Mouse (Mus musculus): ENCODE data around the gene Hist2h2aa1.

- TF ChIP-seq FLI1 (IDR thresholded peaks at IDR 0.05; ENCODE audit: low read length) (no peak), GATA1 (IDR thresholded peaks at IDR 0.05; ENCODE audit: borderline replicate concordance, low read length) (no peak)
Observed at GRCm38 (mm10) chr3:96250890-96251289, 5.6 kb downstream of the Hist2h2aa1 start.

Data from megakaryocyte, embryonic 14.5 days (primary cell).